Mouse (Mus musculus) cerebellum, adult 2 months (tissue): ENCODE data around the gene Mllt10.

Experiments
- CTCF ChIP-seq: fragments of 200-500 bp; IDR thresholded peaks from 2 replicates; pipeline ENCODE4 v1.5.1; 2011; ENCODE audit warnings: low read depth, mild to moderate bottlenecking, control low read depth, low read length, moderate library complexity, borderline replicate concordance; ENCODE audit not compliant: insufficient read depth
- POLR2A ChIP-seq: fragments of 200-500 bp; IDR thresholded peaks from 2 replicates; pipeline ENCODE4 v1.6.1; 2011; ENCODE audit warnings: low read length, control low read depth, borderline replicate concordance; ENCODE audit not compliant: insufficient read depth

GRCm38 (mm10) chr2:18095804-18096203 is 40.8 kb downstream of the Mllt10 start:
- TF ChIP-seq CTCF (no peak), POLR2A (no peak)
